Mouse (Mus musculus) kidney, postnatal 0 days (tissue): Measurements from ENCODE around the gene Baiap2l2. TPM values are rescaled to one million over a fixed set of nuclear protein-coding genes. Genes with fewer than 3 reads are reported as not detected.
"Not testable (repeated sequence)": the region's sequence is repeated elsewhere in the genome, so short reads cannot be mapped to it uniquely, and the experiment has no call there.

ENCODE experiments used
- ATAC-seq: fragments of 200-750 bp; cut with Nextera tagmentation; replicated peaks from 2 replicates; pipeline ENCODE4 v1.8.0; 2017; ENCODE audit warnings: low read depth, moderate number of reproducible peaks, moderate TSS enrichment, moderate library complexity; ENCODE audit not compliant: low FRiP score
- DNase-seq: peaks from one replicate; pipeline ENCODE4 v3.0.0-alpha.2; 2016; ENCODE audit warnings: low spot score
- H3K27ac ChIP-seq: fragments of 300-500 bp; sonication (generic); 2 replicates; pipeline ENCODE4 v1.5.1; 2014; ENCODE audit warnings: mild to moderate bottlenecking
- H3K27me3 ChIP-seq: fragments of 300-500 bp; sonication (generic); 2 replicates; pipeline ENCODE4 v1.6.1; 2014; ENCODE audit warnings: low read length, mixed read lengths; ENCODE audit not compliant: insufficient read depth
- H3K36me3 ChIP-seq: fragments of 300-500 bp; sonication (generic); 2 replicates; pipeline ENCODE4 v1.6.1; 2014; ENCODE audit warnings: low read length, mixed read lengths; ENCODE audit not compliant: insufficient read depth
- H3K4me1 ChIP-seq: fragments of 300-500 bp; sonication (generic); replicated peaks from 2 replicates; pipeline ENCODE4 v1.6.1; 2014; ENCODE audit warnings: antibody characterized with exemption, low read length, mixed read lengths; ENCODE audit not compliant: insufficient read depth
- H3K4me2 ChIP-seq: fragments of 300-500 bp; sonication (generic); 2 replicates; pipeline ENCODE4 v1.6.1; 2014; ENCODE audit warnings: mild to moderate bottlenecking, low read length, moderate library complexity, mixed read lengths
- H3K4me3 ChIP-seq: fragments of 300-500 bp; sonication (generic); replicated peaks from 2 replicates; pipeline ENCODE4 v1.5.1; 2014; ENCODE audit warnings: low read depth, low read length
- H3K9ac ChIP-seq: fragments of 300-500 bp; sonication (generic); 2 replicates; pipeline ENCODE4 v1.6.1; 2014; ENCODE audit warnings: low read depth, low read length
- H3K9me3 ChIP-seq: fragments of 300-500 bp; sonication (generic); replicated peaks from 2 replicates; pipeline ENCODE4 v1.6.1; 2016; ENCODE audit warnings: low read length, inconsistent platforms, mixed read lengths
- CTCF ChIP-seq: IDR thresholded peaks from 2 replicates; pipeline ENCODE4 v1.5.1; 2016; ENCODE audit warnings: antibody characterized with exemption, low read depth, mild to moderate bottlenecking, moderate library complexity
- WGBS: fragments of 180-500 bp; shearing (Covaris S2); extraction: QIAGEN DNeasy Blood & Tissue Kit; methylation state at CpG from one replicate; pipeline ENCODE4 v1.1.7; 2014; 5-methylcytosine and 5-hydroxymethylcytosine counted together
- polyA plus RNA-seq: library from polyadenylated mRNA; unstranded; fragments of >200 nt; fragmentation: Nextera tagmentation; extraction: Ambion mirVana; gene quantifications from 2 replicates; pipeline ENCODE4 v1.2.1, GENCODE M21; 2015

Baiap2l2 gene
- polyA plus RNA-seq, 1 experiment from 2014 or later: 25.0 TPM

GRCm38 (mm10) chr15:79235268-79235667, 50.1 kb downstream of the Baiap2l2 start:
- Histone ChIP-seq H3K27me3 (no peaks in the 10 kb centered on the region), H3K4me1 (no peaks in the 10 kb centered on the region), H3K36me3 (peaks cover 39% of the 10 kb centered on the region), H3K27ac (no peak overlapping the region), H3K4me2 (no peak overlapping the region), H3K9ac (no peak overlapping the region), H3K9me3 (no peaks in the 10 kb centered on the region), H3K4me3 (no peak overlapping the region)
- no peak for DNase-seq
- TF ChIP-seq CTCF: no peak
- no peak for ATAC-seq
- 69% methylated on average over 9 of the region's 9 CpGs for WGBS

GRCm38 (mm10) chr15:79229058-79229821, 56.1 kb downstream of the Baiap2l2 start, which contains the start of the genes Pick1 and Gm49486:
Pick1 (plus strand) TSS chr15:79229173.
Gm49486 (plus strand) TSS chr15:79229391.
- Histone ChIP-seq H3K9me3 (no peaks in the 10 kb centered on the region), H3K4me1 (peaks cover 4% of the 10 kb centered on the region; the same call in 1 of the 2 replicates), H3K27me3 (no peaks in the 10 kb centered on the region), H3K36me3 (peaks cover 11% of the 10 kb centered on the region; the same call in 1 of the 2 replicates), H3K27ac (peak within 1 kb of the TSS; percentile 95), H3K4me2 (peak within 1 kb of the TSS; percentile 76), H3K9ac (peak within 1 kb of the TSS; percentile 74), H3K4me3 (peak within 1 kb of the TSS; percentile 53)
- no peak for TF ChIP-seq CTCF
- under 1% methylated on average over 51 of the region's 51 CpGs for WGBS
- ATAC-seq (peak; percentile 87), DNase-seq (peak; percentile 93)

DNA sequence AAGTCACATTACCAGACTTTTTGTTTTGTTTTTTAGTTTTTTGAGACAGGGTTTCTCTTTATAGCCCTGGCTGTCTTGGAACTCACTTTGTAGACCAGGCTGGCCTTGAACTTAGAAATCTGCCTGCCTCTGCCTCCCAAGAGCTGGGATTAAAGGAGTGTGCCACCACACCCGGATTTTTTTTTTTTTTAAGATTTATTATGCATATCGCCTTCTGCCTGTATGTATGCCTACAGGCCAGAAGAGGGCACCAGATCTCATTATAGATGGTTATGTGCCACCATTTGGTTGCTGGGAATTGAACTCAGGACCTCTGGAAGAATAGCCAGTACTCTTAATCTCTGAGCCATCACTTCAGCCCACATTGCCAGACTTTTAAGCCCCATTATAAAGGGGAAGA, 59.6 kb downstream of the Baiap2l2 start:
- H3K27me3 ChIP-seq, H3K4me2 ChIP-seq, H3K36me3 ChIP-seq, H3K4me3 ChIP-seq, ATAC-seq, H3K9me3 ChIP-seq, DNase-seq, H3K4me1 ChIP-seq, H3K9ac ChIP-seq, H3K27ac ChIP-seq: not testable (repeated sequence)
- 63% methylated on average over 2 of the region's 2 CpGs for WGBS
- 0 out of 2 replicates have a peak, but pooled peaks have one; percentile 16 for TF ChIP-seq CTCF

- DNase-seq: peak; percentile 84
- H3K36me3 ChIP-seq: no peaks in the 10 kb centered on the region
- H3K9me3 ChIP-seq: no peaks in the 10 kb centered on the region
- no peak overlapping the region for H3K27ac ChIP-seq
- peak; percentile 96 for TF ChIP-seq CTCF
- ATAC-seq: no peak; the same call in 1 of the 2 replicates
- no peak overlapping the region for H3K4me3 ChIP-seq
- peaks cover 2% of the 10 kb centered on the region; the same call in 1 of the 2 replicates for H3K4me1 ChIP-seq
- H3K9ac ChIP-seq: no peak overlapping the region
- no peaks in the 10 kb centered on the region for H3K27me3 ChIP-seq
- 16% methylated on average over 5 of the region's 5 CpGs for WGBS
- no peak overlapping the region for H3K4me2 ChIP-seq
These were observed 60.7 kb downstream of the Baiap2l2 start for GRCm38 (mm10) chr15:79224685-79225084.

DNA sequence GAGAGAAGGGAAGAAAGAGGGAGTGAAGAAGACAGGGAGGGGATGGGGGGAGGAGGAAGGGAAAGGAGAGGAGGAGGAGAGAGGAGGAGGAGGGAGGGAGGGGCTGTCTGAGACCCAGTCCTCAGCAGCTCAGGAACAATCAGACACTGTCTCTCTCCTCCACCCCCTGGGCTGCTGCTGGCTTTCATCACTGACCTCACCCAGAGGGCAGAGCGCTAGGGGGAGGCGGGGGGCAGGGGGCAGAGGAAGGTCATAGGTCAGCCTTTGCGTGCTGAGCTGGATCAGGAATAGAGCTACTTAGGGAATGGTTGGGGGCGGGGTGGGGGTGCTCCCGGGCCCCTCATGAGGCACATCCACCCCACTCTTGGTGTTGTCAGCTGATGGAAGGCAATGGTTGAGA, 61.7 kb downstream of the Baiap2l2 start:
- H3K9ac ChIP-seq: no peak overlapping the region
- no peaks in the 10 kb centered on the region for H3K36me3 ChIP-seq
- H3K4me3 ChIP-seq: no peak overlapping the region
- no peak for TF ChIP-seq CTCF
- H3K27me3 ChIP-seq: no peaks in the 10 kb centered on the region
- DNase-seq: no peak
- 12% methylated on average over 5 of the region's 5 CpGs for WGBS
- no peak overlapping the region for H3K27ac ChIP-seq
- H3K4me1 ChIP-seq: no peaks in the 10 kb centered on the region
- no peaks in the 10 kb centered on the region for H3K9me3 ChIP-seq
- ATAC-seq: no peak
- no peak overlapping the region for H3K4me2 ChIP-seq

DNA sequence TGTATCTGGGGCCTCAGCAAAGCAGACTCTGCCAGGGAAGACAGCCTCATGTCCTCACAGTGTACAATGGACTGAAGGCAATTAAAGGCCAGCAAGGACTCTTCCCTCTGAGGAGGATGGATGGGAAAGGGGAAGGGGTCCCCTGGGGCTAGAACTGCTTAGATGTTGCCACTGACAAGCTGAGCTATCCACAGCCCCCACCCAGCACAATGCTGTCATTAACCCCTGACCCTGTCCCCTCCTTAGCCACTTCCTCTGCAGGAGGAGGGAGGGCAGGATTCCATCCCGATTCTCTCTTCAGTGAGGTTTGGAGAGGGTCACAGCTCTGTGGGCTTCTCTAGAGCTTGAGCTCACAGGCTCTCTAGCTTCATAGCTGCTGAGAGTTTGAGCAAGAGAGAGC, 65.8 kb downstream of the Baiap2l2 start:
- no peak overlapping the region for H3K27ac ChIP-seq
- no peaks in the 10 kb centered on the region for H3K27me3 ChIP-seq
- no peaks in the 10 kb centered on the region for H3K36me3 ChIP-seq
- ATAC-seq (peak; percentile 38; the same call in 1 of the 2 replicates), DNase-seq (peak; percentile 66)
- 7% methylated on average over 1 of the region's 1 CpGs for WGBS
- H3K4me1 ChIP-seq: no peaks in the 10 kb centered on the region
- no peak overlapping the region for H3K4me3 ChIP-seq
- TF ChIP-seq CTCF: no peak
- H3K4me2 ChIP-seq: no peak overlapping the region
- H3K9me3 ChIP-seq: no peaks in the 10 kb centered on the region
- no peak overlapping the region for H3K9ac ChIP-seq
